Mouse (Mus musculus) small intestine, adult 2 months (tissue): ENCODE data around the gene Exosc6.

Source experiments
- CTCF ChIP-seq: fragments of 200-500 bp; IDR thresholded peaks from 2 replicates; pipeline ENCODE4 v1.5.1; 2012; ENCODE audit warnings: low read depth, mild to moderate bottlenecking, control low read depth, inconsistent platforms, low read length, moderate library complexity, mixed read lengths; ENCODE audit not compliant: insufficient replicate concordance, insufficient read length; ENCODE audit errors: extremely low read depth
- POLR2A ChIP-seq: fragments of 200-500 bp; IDR thresholded peaks from 2 replicates; pipeline ENCODE4 v1.6.1; 2012; ENCODE audit warnings: low read depth, mild to moderate bottlenecking, control low read depth, inconsistent platforms, low read length, moderate library complexity

GRCm38 (mm10) chr8:111033482-111034215 is 22.5 kb upstream of the Exosc6 start:
- no peak for TF ChIP-seq CTCF
- peak; percentile 53 for TF ChIP-seq POLR2A
